ENCODE assay signal across 16 mouse cellular contexts in the genomic region with DNA sequence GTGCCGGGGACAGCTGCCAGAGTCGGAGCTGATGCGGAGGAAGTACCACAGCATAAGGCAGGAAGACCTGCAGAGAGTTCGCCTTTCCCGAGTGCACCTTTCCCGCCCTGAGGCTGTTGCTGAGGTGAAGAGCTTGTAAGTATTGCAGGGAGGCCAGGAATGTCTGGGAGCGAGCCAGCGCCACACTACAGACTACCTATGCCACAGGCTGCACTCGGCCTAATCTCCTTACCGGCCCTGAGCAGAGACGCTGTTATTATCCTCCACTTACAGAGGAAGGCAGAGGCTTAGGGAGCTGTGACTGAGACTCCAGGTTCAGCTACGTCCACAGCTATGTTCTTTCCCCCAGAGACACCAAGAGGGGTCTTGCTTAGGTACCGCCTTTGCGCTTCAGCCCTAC. TPM values are rescaled to one million over a fixed set of nuclear protein-coding genes. Genes with fewer than 3 reads are reported as not detected.
"Had no signal": no experiment of that assay in that cellular context is flagged by ENCODE, and none has a peak within 500 bp of the region (broad histone marks: within the 10 kb centered on the region; RNA-seq: fewer than 3 reads in every experiment).

No protein-coding gene starts in this region.

- H3K27ac ChIP-seq: limb, embryonic 13.5 days; liver, embryonic 14.5 days; midbrain, embryonic 13.5 days; neural tube, embryonic 15.5 days had no signal

- H3K27me3 ChIP-seq: limb, embryonic 13.5 days; midbrain, embryonic 13.5 days; neural tube, embryonic 15.5 days had no signal

- ATAC-seq: midbrain, embryonic 13.5 days had no signal

- H3K4me1 ChIP-seq: limb, embryonic 13.5 days; midbrain, embryonic 13.5 days; neural tube, embryonic 15.5 days had no signal

- H3K4me3 ChIP-seq: layer of hippocampus, adult 2 months; limb, embryonic 13.5 days; midbrain, embryonic 13.5 days; myocyte; neural tube, embryonic 15.5 days had no signal

- H3K4me2 ChIP-seq: limb, embryonic 13.5 days; lung, embryonic 14.5 days; midbrain, embryonic 13.5 days; neural tube, embryonic 15.5 days had no signal

- DNase-seq: kidney, adult 11 months; kidney, adult 9 months; kidney, postnatal 10 days; kidney, postnatal 4 days; left cerebral cortex, postnatal 4 days; lung, embryonic 14.5 days; right cerebral cortex, postnatal 4 days; spleen, adult 18-20 months had no signal

- H3K9ac ChIP-seq: limb, embryonic 13.5 days; liver, embryonic 14.5 days; lung, embryonic 14.5 days; neural tube, embryonic 15.5 days had no signal

- H3K9me3 ChIP-seq: limb, embryonic 13.5 days; midbrain, embryonic 13.5 days; neural tube, embryonic 15.5 days had no signal

RNA-seq across cellular contexts. Expression of gene Sfrp5, which starts 22.7 kb away (rescaled TPM):
- total RNA-seq: liver, adult 2 months; megakaryocyte progenitor cell, adult 5-6 weeks had no signal
- polyA plus RNA-seq: liver, adult 2 months had no signal
